Mouse (Mus musculus): Measurements from ENCODE around the gene Mboat1.

Gene Mboat1

GRCm38 (mm10) chr13:30185959-30186358 lies 49.7 kb downstream of the Mboat1 start:
- DNase-seq (ENCODE audit: low spot score in 2 of 2) = no peak

- DNase-seq (ENCODE audit: low spot score in 2 of 2) = no peak
These were observed 50.2 kb downstream of the Mboat1 start for GRCm38 (mm10) chr13:30186456-30186855.

DNA sequence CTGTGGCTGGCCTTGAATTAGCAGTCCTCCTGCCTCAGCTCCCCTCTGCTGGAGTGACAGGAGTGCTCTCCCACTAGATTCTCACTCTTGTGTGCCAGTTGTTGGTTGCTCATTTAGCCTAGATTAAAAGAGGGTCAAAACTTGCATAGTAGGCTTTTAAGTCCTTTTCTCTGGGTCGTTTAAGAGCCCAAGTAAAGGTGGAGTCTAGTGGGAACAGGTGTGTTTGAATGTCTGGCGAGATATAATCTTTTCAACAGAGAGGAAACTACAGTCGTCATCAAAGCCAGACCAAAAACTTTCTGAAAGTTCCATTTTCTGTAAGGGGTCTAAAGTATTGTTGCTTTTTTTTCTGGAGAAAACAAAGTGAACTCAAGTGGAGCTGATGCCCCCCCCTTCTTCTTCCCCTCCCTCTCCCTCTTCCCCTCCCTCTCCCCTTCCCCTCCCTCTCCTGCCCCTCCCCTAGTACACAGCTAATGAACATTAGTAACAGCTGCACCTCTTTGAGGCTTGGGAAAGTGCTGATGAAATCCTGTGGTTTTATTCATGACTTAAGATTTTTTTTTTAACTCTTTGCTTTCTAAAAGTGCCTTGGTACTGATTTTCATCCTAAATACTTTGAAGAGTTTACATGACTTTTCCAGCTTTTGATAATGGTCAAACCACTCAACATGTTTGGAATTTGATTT lies 55.9 kb downstream of the Mboat1 start:
- DNase-seq (ENCODE audit: low spot score in 2 of 2) = no peak

- no peak for DNase-seq (ENCODE audit: low spot score in 2 of 2)
These were observed 57.1 kb downstream of the Mboat1 start for GRCm38 (mm10) chr13:30193363-30193762.

DNA sequence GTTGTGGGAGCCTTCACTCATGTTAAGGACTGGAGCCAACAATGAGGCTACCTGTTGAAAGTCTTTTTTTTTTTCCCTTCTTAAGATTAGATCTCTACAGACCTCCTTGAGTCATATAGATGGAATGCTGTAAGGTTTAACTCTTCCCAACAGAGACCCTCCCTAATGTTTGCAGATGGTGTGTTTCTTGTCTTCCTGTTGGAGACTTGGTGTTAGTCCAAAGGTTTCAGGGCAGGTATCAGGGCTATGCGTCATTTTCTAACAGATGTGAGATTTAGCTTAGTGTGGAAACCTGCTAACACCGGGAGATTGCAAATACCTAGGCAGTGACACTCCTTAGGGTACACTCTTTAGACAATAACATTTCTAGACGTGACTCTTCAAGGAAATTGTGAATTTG lies 58.5 kb downstream of the Mboat1 start:
- DNase-seq (ENCODE audit: low spot score in 2 of 2) = no peak

- DNase-seq (ENCODE audit: low spot score in 2 of 2) = no peak
These were observed 60.4 kb downstream of the Mboat1 start for GRCm38 (mm10) chr13:30196661-30197060.

DNA sequence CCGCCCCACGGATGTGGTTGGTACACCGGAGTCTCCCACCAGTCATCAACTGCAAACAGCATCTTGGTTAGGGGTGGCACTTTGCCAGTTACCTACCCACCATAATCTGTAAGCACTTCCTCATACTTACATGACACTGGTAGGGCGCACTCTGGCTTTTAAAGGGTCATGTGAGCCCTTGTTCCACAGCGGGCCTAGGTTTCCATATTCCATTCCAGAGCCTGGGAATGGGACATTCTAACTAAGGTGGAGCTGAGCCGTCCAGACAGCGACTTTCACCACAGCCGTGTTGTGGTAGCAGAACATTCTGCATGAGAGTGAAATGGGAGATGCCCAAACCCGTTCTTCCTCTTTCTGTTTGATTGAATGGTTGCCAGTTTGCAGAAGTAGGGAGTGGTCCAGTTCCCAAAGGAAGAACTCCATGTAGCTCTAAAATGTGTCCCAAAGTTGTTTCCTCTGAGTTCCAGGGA lies 61.8 kb downstream of the Mboat1 start:
- DNase-seq (ENCODE audit: low spot score in 2 of 2) = peak; percentile 32 to 54

DNA sequence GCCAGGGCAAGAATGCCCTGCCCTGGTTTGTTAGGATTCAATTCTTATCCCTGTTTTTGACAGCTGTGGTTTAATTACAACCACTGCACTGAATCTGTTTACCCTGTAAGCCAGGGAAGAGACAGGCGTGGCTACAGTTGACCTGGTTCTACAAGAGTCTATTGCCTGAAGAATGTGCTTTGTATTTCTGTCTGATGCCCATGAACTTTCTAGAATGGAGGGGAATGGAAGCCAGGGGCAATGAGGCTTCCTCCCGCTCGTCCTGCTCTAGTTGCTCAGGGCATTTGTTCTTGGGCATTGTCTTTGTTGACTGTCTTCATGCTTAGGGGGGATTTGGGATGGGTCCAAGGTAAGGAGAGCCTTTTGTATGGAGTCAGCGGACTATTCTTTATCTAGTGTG lies 63.5 kb downstream of the Mboat1 start:
- DNase-seq (ENCODE audit: low spot score in 2 of 2) = no peak

DNA sequence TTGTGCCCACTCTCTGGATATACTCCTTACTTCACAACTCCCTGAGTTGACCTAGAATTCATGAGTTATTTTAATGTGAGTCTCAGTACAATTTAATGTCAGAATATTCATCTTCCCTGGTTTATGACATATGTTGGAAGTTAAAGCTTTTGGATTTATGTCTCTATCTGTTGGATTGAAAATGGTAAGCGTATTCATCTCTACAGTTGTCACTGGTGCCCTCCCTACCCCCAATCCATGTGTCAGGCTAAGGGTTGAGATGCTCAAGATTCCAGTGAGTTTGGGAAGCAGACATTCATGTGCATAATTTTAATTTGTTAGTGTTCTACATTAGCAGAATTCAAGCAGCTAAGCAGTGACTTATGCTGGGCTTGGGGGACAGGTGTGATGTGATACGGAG lies 64.4 kb downstream of the Mboat1 start:
- no peak for DNase-seq (ENCODE audit: low spot score in 2 of 2)

DNA sequence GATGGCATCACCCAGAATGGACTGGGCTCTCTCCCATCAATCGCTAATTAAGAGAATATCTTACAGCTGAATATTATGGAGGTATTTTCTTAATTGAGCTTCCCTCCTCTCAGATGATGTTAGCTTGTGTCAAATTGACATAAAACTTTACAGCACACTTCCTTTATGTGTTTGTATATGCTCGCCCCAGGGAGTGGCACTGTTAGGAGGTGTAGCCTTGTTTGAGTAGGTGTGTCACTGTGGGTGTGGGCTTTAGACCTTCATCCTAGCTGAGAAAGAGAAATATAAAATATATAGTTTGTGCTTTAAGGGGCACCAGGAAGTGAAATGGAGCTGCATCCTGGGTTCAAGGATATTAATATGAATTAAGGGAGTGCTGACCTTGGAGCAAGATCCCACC lies 66.7 kb downstream of the Mboat1 start:
- no peak for DNase-seq (ENCODE audit: low spot score in 2 of 2)

GRCm38 (mm10) chr13:30208176-30208575 lies 71.9 kb downstream of the Mboat1 start:
- DNase-seq (ENCODE audit: low spot score in 2 of 2) = no peak

GRCm38 (mm10) chr13:30213276-30213675 lies 77.0 kb downstream of the Mboat1 start:
- no peak for DNase-seq (ENCODE audit: low spot score in 2 of 2)

DNA sequence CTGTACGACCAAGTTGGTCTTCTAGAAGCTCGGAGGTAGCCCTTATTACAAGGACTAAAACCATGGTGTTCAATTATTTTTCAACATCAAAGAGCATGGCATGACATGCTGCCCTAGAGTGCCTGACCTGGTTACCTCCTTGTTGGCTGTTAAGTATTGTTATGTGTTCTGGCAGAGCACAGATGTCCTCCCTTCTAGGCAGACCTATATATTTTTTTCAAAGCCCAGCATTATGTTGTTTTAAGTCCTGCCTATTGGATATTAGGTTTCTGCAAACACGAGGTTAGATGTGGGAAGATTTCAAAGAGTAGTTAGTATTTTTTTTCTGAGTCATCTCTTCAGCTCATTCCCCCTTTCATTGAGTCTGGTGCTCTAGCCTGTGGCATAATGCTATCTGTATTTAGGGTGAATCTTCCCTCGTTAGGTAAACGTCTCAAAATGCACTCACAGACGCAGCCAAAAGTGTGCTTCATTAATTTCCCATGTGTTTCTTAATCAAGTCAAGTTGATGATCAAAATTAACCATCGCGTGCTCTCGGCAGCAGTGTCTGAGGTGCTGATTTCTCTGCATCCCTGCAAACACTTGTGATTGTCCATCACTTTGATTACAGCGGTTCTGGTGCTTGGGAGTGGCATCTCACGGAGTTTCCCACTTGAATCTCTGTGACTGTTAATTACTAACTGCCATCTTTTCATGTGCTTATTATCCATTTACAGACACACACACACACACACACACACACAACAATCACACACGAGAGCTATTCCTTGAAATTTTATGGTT lies 81.5 kb downstream of the Mboat1 start:
- no peak for DNase-seq (ENCODE audit: low spot score in 2 of 2)

DNA sequence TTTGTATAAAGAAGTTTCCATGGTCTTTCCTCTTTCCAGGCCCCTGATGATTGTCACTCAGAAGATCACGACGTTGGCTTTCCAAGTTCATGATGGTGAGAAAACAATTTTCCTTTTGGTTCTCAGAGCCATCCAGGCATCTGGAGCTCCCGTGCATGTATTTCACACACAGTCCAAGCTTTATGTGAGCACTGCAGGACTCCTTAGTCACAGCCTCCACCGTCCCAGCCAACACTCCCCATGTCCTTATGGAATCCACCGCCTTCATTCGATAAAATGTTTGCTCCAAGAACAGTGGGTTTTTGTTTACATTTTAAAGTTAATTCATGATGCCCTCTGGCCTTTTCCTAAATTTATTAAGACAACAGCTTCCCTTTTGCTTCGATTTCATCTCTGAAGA lies 83.3 kb downstream of the Mboat1 start:
- DNase-seq (ENCODE audit: low spot score in 2 of 2) = no peak

DNA sequence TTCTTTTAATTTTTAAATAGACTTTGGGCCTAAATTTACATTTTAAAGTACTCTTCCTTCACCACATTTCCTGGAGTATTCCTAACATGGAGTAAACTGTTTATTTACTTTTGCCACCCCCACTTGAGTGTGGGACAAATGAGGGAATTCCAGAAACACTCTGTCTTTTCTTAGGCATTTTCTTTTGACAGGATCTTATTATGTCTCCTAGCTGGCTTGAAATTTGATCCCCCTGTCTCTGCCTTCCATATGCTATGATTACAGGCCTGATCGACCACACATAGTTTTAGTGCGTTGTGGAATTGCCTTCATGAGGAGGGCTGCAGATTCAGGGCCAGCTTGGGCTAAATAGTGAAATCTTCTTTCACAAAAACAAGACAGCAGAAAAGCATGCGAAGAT lies 85.0 kb downstream of the Mboat1 start:
- no peak for DNase-seq (ENCODE audit: low spot score in 2 of 2)

- DNase-seq (ENCODE audit: low spot score in 2 of 2) = no peak
These were observed 87.8 kb downstream of the Mboat1 start for GRCm38 (mm10) chr13:30224114-30224513.

DNA sequence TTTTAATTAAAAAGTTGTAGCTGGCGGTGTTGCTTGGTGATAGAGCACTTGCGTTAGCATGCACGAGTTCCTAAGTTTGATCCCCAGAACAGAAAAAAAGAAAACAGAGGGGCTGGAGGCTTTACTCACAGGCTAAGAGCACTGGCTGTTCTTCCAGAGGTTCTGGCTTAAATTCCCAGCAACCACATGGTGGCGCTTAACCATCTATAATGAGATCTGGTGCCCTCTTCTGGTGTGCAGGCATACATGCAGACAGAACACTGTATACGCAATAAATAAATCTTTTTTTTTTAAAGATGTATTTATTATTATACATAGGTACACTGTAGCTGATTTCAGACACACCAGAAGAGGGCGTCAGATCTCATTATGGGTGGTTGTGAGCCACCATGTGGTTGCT lies 88.4 kb downstream of the Mboat1 start:
- DNase-seq (ENCODE audit: low spot score in 2 of 2) = no peak

DNA sequence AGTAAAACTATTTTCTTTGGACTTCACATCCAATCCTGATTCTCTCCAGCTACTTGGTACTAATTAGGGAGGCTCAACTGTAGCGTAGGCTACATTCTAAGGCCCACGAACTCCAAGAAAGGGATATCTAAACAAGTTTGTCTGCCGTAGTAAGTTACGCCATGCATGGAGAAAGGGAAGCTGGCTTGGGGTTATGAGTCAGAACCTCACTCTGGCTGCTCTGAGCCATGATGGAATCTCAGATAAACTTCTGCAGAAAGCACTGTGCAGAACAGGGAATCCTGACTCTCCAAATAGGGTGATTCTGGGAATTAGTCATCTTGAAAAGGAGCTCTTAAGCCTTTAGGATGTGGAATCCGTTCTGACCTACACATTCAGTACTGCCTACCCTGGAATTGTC lies 92.5 kb downstream of the Mboat1 start:
- DNase-seq (ENCODE audit: low spot score in 2 of 2) = no peak

- DNase-seq (ENCODE audit: low spot score in 2 of 2) = no peak
These were observed 93.4 kb downstream of the Mboat1 start for GRCm38 (mm10) chr13:30229625-30230139.

DNA sequence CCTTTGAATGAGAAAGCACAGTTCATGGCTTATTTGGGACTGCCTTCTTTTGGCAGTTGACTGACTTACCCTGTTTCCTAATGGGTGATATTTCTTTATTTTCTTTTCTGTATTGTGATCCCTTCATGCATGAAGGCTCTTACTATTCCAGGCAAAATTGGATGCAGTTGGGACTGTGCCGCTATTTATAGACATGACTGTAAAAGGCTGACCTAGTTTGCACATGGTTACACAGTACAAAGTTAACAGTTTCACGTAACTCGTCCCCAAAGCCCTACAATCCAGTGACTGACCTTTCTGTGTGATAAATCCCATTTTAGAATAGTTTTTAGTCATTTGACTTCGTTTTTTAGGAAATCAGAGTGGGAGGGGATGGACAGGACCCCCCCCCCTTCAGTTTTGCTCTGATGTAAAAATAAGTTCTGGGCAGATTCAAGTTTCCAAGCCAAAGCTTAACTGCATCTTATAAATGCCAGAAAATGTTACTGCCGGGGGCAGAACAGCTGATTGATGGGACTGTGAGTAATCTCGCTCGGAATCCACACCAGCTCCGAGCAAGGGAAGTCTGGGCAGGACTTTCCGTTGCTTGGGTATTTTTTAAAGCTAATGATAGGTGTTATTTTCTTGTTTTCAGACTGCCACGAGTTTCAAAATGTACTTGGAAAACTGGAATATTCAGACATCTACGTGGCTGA lies 98.9 kb downstream of the Mboat1 start:
- no peak for DNase-seq (ENCODE audit: low spot score in 2 of 2)

- DNase-seq (ENCODE audit: low spot score in 2 of 2) = no peak
These were observed 103.1 kb downstream of the Mboat1 start for GRCm38 (mm10) chr13:30239396-30239795.

GRCm38 (mm10) chr13:30245573-30245972 lies 109.3 kb downstream of the Mboat1 start:
- DNase-seq (ENCODE audit: low spot score in 2 of 2) = no peak

Data from urinary bladder, adult 18-20 months (tissue).